Comparison of ENCODE assay signal across 9 mouse cellular contexts in the genomic region with DNA sequence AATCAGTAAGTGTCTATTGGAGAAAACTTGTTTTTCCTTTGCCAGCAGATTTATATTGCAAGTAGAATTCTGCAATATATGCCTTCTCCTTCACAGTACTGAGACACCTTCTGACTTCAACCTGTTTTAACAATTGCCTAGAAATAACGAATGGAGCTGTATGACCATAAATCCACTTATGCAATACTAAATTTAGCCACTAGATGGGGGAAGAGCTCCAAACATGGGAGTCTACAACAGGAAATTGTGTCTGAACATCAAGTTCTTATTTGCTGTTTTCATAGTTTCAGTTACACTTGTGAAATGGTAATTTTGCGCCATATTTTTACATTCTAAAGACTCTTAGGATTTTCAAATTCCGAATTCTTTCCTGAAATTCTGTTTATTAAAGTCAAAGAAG. TPM values are rescaled to one million over a fixed set of nuclear protein-coding genes. Genes with fewer than 3 reads are reported as not detected.
DNase-seq lines count a peak whose midpoint lies in the region; ATAC-seq and TF ChIP-seq lines count a peak whose summit lies in the region.
"Had no signal": no experiment of that assay in that cellular context is flagged by ENCODE, and none has a peak within 500 bp of the region (broad histone marks: within the 10 kb centered on the region; RNA-seq: fewer than 3 reads in every experiment).

No protein-coding gene starts in this region.

- H3K9me3 ChIP-seq in forebrain, embryonic 11.5 days (ENCODE audit: control insufficient read depth, low read length): no peaks in the 10 kb centered on the region
- H3K9me3 ChIP-seq in forebrain, embryonic 10.5 days: no peaks in the 10 kb centered on the region
- no peaks in the 10 kb centered on the region for H3K9me3 ChIP-seq in liver, embryonic 14.5 days (ENCODE audit: control insufficient read depth, low read length)
- no peaks in the 10 kb centered on the region for H3K9me3 ChIP-seq in neural tube, embryonic 14.5 days (ENCODE audit: control insufficient read depth, low read length)
- H3K9me3 ChIP-seq: hindbrain, embryonic 15.5 days had no signal

- H3K4me2 ChIP-seq in forebrain, embryonic 11.5 days (ENCODE audit: low read depth, low read length, severe bottlenecking): no peak overlapping the region
- no peak overlapping the region for H3K4me2 ChIP-seq in liver, embryonic 14.5 days (ENCODE audit: low read depth)
- no peak overlapping the region for H3K4me2 ChIP-seq in neural tube, embryonic 14.5 days (ENCODE audit: low read depth, low read length)
- H3K4me2 ChIP-seq: hindbrain, embryonic 15.5 days had no signal

- H3K27me3 ChIP-seq in forebrain, embryonic 11.5 days (ENCODE audit: control insufficient read depth, insufficient read depth, low read length): no peaks in the 10 kb centered on the region
- no peaks in the 10 kb centered on the region for H3K27me3 ChIP-seq in forebrain, embryonic 10.5 days (ENCODE audit: poor library complexity, severe bottlenecking)
- H3K27me3 ChIP-seq in liver, embryonic 14.5 days (ENCODE audit: control insufficient read depth, insufficient read depth, low read length): no peaks in the 10 kb centered on the region
- no peaks in the 10 kb centered on the region for H3K27me3 ChIP-seq in neural tube, embryonic 14.5 days (ENCODE audit: control insufficient read depth, insufficient read depth, low read length)
- H3K27me3 ChIP-seq: hindbrain, embryonic 15.5 days had no signal

- H3K36me3 ChIP-seq in forebrain, embryonic 11.5 days (ENCODE audit: control insufficient read depth, insufficient read depth, low read length): no peaks in the 10 kb centered on the region
- no peaks in the 10 kb centered on the region for H3K36me3 ChIP-seq in forebrain, embryonic 10.5 days (replicated peaks)
- H3K36me3 ChIP-seq in liver, embryonic 14.5 days (replicated peaks; ENCODE audit: control insufficient read depth, insufficient read depth, low read depth): no peaks in the 10 kb centered on the region
- no peaks in the 10 kb centered on the region for H3K36me3 ChIP-seq in neural tube, embryonic 14.5 days (ENCODE audit: control insufficient read depth, insufficient read depth, low read length)
- H3K36me3 ChIP-seq: hindbrain, embryonic 15.5 days had no signal

- H3K9ac ChIP-seq in forebrain, embryonic 11.5 days (ENCODE audit: low read length): no peak overlapping the region
- no peak overlapping the region for H3K9ac ChIP-seq in liver, embryonic 14.5 days (replicated peaks)
- H3K9ac ChIP-seq in neural tube, embryonic 14.5 days (replicated peaks; ENCODE audit: low read depth, low read length): no peak overlapping the region
- H3K9ac ChIP-seq: hindbrain, embryonic 15.5 days had no signal

- no peak for TF ChIP-seq POLR2A in brain, embryonic 14.5 days (IDR thresholded peaks at IDR 0.05; ENCODE audit: borderline replicate concordance, extremely low read depth, insufficient read depth, insufficient read length, poor library complexity, severe bottlenecking)

- no peaks in the 10 kb centered on the region; the same call in 1 of the 2 replicates for H3K4me1 ChIP-seq in forebrain, embryonic 11.5 days (replicated peaks; ENCODE audit: control insufficient read depth, insufficient read depth, low read length)
- peaks cover 3% of the 10 kb centered on the region; the same call in 1 of the 2 replicates for H3K4me1 ChIP-seq in forebrain, embryonic 10.5 days
- H3K4me1 ChIP-seq in liver, embryonic 14.5 days (replicated peaks; ENCODE audit: control insufficient read depth in 2 of 2, insufficient read depth in 2 of 2, low read length in 1 of 2): no peaks in the 10 kb centered on the region
- H3K4me1 ChIP-seq in neural tube, embryonic 14.5 days (ENCODE audit: control insufficient read depth, insufficient read depth, low read length): no peaks in the 10 kb centered on the region
- H3K4me1 ChIP-seq: hindbrain, embryonic 15.5 days had no signal

- no peak overlapping the region for H3K4me3 ChIP-seq in forebrain, embryonic 11.5 days (ENCODE audit: low read depth, low read length)
- H3K4me3 ChIP-seq in forebrain, embryonic 10.5 days: no peak overlapping the region
- no peak overlapping the region for H3K4me3 ChIP-seq in liver, embryonic 14.5 days (ENCODE audit: insufficient read depth in 1 of 2, low read depth in 2 of 2, low read length in 2 of 2)
- H3K4me3 ChIP-seq in neural tube, embryonic 14.5 days (ENCODE audit: low read depth, low read length): no peak overlapping the region
- H3K4me3 ChIP-seq: hindbrain, embryonic 15.5 days had no signal

- no peak overlapping the region for H3K27ac ChIP-seq in forebrain, embryonic 11.5 days (ENCODE audit: low read depth, low read length)
- no peak overlapping the region for H3K27ac ChIP-seq in forebrain, embryonic 10.5 days
- H3K27ac ChIP-seq in liver, embryonic 14.5 days: no peak overlapping the region
- H3K27ac ChIP-seq in neural tube, embryonic 14.5 days (ENCODE audit: low read depth, low read length): no peak overlapping the region
- H3K27ac ChIP-seq: hindbrain, embryonic 15.5 days had no signal

- TF ChIP-seq EP300 in liver, embryonic 14.5 days (IDR thresholded peaks at IDR 0.05; ENCODE audit: low read depth): no peak

- 4% methylated on average over 3 of the region's 3 CpGs for WGBS in forebrain, embryonic 11.5 days
- WGBS in forebrain, embryonic 10.5 days: 3% methylated on average over 3 of the region's 3 CpGs
- 2% methylated on average over 3 of the region's 3 CpGs for WGBS in liver, embryonic 14.5 days (ENCODE audit: insufficient replicate concordance)
- under 1% methylated on average over 3 of the region's 3 CpGs for WGBS in neural tube, embryonic 14.5 days

- TF ChIP-seq CTCF in liver, embryonic 14.5 days (IDR thresholded peaks at IDR 0.05; ENCODE audit: low read depth): peak; percentile 69
- TF ChIP-seq CTCF in brain, embryonic 14.5 days (IDR thresholded peaks at IDR 0.05; ENCODE audit: borderline replicate concordance, extremely low read depth, insufficient read depth, insufficient read length): 0 out of 2 replicates have a peak, but pooled peaks have one; percentile 15

- DNase-seq in forebrain, embryonic 11.5 days (ENCODE audit: low spot score): no peak
- DNase-seq in forebrain, embryonic 10.5 days (ENCODE audit: extremely low spot score, low spot score): no peak
- DNase-seq in liver, embryonic 14.5 days (ENCODE audit: low read depth in 3 of 3, low spot score in 3 of 3): peak; percentile 7 to 37 (median 20)
- no peak for DNase-seq in liver
- peak; percentile 93 for DNase-seq in brain, embryonic 14.5 days (ENCODE audit: low read depth)

- peak; percentile 57 for ATAC-seq in forebrain, embryonic 11.5 days (replicated peaks; ENCODE audit: low FRiP score)
- no peak for ATAC-seq in liver, embryonic 14.5 days (ENCODE audit: insufficient read depth)
- ATAC-seq in hematopoietic stem cell, adult 5-6 weeks (replicated peaks in 1 of 2; ENCODE audit: insufficient read depth in 1 of 2, low FRiP score in 2 of 2, low TSS enrichment in 1 of 2, low read depth in 1 of 2, poor library complexity in 2 of 2, severe bottlenecking in 2 of 2): peak; percentile 65 to 74; a peak in 3 of 4 replicates
- peak; percentile 34; the same call in 1 of the 2 replicates for ATAC-seq in neural tube, embryonic 14.5 days (ENCODE audit: low read depth)
- ATAC-seq in erythroid progenitor cell, adult 5-6 weeks (replicated peaks; ENCODE audit: low FRiP score, poor library complexity, severe bottlenecking): no peak

RNA-seq across cellular contexts. Expression of a gene that starts 6.2 kb away (rescaled TPM):
- 10.7 and 13.6 TPM in 2 replicates for polyA plus RNA-seq in forebrain, embryonic 11.5 days (2014; fragmentation: Nextera tagmentation; extraction: Ambion mirVana)
- 1.3 and 2.4 TPM in 2 replicates for polyA plus RNA-seq in forebrain, embryonic 10.5 days (2016; fragmentation: Nextera tagmentation; extraction: Ambion mirVana)
- polyA plus RNA-seq in liver, embryonic 14.5 days (2012; rRNA removed): 0.01 TPM in 1 of 2 replicates, not detected in the other
- polyA plus RNA-seq in liver, embryonic 14.5 days (2014; fragmentation: Nextera tagmentation; extraction: Ambion mirVana): not detected in 2 replicates
- 12.8 and 22.8 TPM in 2 replicates for polyA plus RNA-seq in brain, embryonic 14.5 days (2012; rRNA removed)
- not detected in 2 replicates for total RNA-seq in hematopoietic stem cell, adult 5-6 weeks (2017)
- polyA plus RNA-seq in neural tube, embryonic 14.5 days (2014; fragmentation: Nextera tagmentation; extraction: Ambion mirVana): 93.8 and 98.6 TPM in 2 replicates
- total RNA-seq in erythroid progenitor cell, adult 5-6 weeks (2015; ENCODE audit: low replicate concordance): not detected in 2 replicates
- not detected in 2 replicates for total RNA-seq in erythroid progenitor cell, adult 5-6 weeks (2017; ENCODE audit: low replicate concordance)

Comparison
In these comparisons a context has a peak if more than half of its experiments do, and no peak if none do; other contexts are left out.
1. DNase-seq: peak in liver, embryonic 14.5 days (3 of 3) and brain, embryonic 14.5 days (single experiment); none in forebrain, embryonic 11.5 days (single experiment), forebrain, embryonic 10.5 days (single experiment) and liver (single experiment).
2. ATAC-seq: peak in forebrain, embryonic 11.5 days (single experiment), hematopoietic stem cell, adult 5-6 weeks (2 of 2) and neural tube, embryonic 14.5 days (single experiment); none in liver, embryonic 14.5 days (single experiment) and erythroid progenitor cell, adult 5-6 weeks (single experiment).